Mouse (Mus musculus) left cerebral cortex, adult 2 months (tissue): ENCODE measurements around the gene AL731706.1. TPM values are rescaled to one million over a fixed set of nuclear protein-coding genes. Genes with fewer than 3 reads are reported as not detected.

Experiments used
- DNase-seq, 2 experiments: peaks; one replicate each; pipeline ENCODE4 v3.0.0; 2021 to 2022; ENCODE audit warnings: low spot score in 2 of 2, mixed read lengths in 1 of 2; ENCODE audit errors: extremely low spot score in 1 of 2
- H3K27ac ChIP-seq: fragments of 200-600 bp; 2 replicates; pipeline ENCODE4 v1.8.1; 2022
- H3K4me3 ChIP-seq: fragments of 200-600 bp; 2 replicates; pipeline ENCODE4 v1.8.1; 2022
- CTCF ChIP-seq: fragments of 200-600 bp; IDR thresholded peaks from 2 replicates; pipeline ENCODE4 v1.8.1; 2022; ENCODE audit warnings: antibody characterized with exemption, mild to moderate bottlenecking, moderate library complexity
- intact Hi-C: fragments of 180-260 bp; cut with DNase I; formaldehyde crosslinking; loops from one replicate; pipeline ENCODE4 v1.15.1; 2025
- total RNA-seq, 2 experiments: library from RNA; stranded (reverse); gene quantifications; 2 replicates each; pipeline ENCODE4 v1.2.3; 2021

Gene AL731706.1
- total RNA-seq, 2 experiments from 2014 or later: 18.4 to 22.8 TPM

DNA sequence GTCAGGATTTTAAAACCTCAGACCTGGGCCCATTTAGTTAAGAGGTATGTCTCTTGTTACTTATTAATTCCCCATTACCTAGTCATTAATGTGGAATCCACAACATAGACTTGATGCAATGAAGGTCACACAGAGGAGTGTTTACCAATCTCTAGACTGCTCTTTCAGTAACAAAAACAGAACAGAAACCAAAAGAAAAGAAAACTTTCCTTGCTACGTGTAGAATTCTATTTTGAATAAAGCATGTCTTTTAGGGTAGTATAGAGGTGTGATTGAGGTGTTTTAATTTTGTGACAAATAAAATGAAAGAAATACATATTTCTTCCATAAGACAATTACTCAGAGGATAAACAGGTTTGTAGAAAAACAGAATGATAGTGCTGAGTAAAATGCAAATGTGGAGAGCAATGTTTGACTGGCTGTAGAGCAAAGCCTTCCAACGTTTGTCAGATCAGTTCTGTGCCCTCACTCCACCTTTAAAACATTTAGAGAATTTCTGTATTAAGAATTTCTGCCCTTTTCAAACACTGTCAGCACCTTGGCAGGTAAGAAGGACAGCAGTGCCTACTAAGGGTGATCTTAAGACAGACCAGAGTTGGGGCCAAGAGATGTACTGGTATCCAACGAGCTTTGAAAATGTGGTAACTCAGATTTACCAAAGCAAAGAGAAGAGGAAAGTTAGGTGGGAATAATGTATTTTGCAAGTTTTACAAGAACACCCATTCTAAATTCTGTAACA lies 57.0 kb downstream of the AL731706.1 start:
- TF ChIP-seq CTCF: no peak
- Histone ChIP-seq H3K4me3 (no peak overlapping the region), H3K27ac (no peak overlapping the region)
- intact Hi-C loops: loop anchor here (2.0 to 10.0 kb wide), 2 partner anchors 239 to 345 kb away; no protein-coding TSS in a partner anchor
- no peak for DNase-seq

DNA sequence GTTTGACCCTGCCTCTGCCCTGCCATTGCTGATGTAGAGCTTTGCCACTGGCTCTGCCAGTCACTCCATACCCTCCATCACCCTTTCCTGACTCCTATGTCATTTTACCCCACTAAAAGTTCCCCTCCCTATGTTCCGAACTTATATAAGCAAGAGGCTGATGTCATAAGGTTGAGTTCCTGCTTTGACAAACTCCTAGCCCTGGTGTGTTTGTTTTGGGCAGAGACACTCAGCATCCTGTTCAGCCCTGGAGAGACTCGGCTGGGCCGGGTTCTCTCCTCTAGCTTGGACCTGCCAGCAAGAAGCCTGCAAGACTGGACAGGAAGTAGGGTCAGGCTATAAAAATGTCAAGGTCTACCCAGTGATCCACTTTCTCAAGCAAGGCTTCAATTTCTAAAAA lies 58.3 kb downstream of the AL731706.1 start:
- Histone ChIP-seq H3K27ac (no peak overlapping the region), H3K4me3 (no peak overlapping the region)
- DNase-seq: no peak
- TF ChIP-seq CTCF: no peak
- intact Hi-C loops: loop anchor here (10.0 kb wide), 1 partner anchor 238 kb away; no protein-coding TSS in a partner anchor

Other genes starting within 250 kb of the AL731706.1 start
- gene Snap25, start 177.9 kb downstream of the AL731706.1 start, total RNA-seq: 1,000 to 10,000 TPM; 3,053 to 3,248 TPM
- gene AL731706.2, start 5.7 kb downstream of the AL731706.1 start, total RNA-seq: 10 to 100 TPM in 1 of 2 experiments, 1 to 10 TPM in 1; 9.6 to 10.8 TPM
- gene Slx4ip, start 171 bp downstream of the AL731706.1 start, total RNA-seq: 1 to 10 TPM; 8.2 to 8.3 TPM
- gene Mkks, start within 50 bp of the AL731706.1 start, total RNA-seq: 10 to 100 TPM; 22.0 to 27.1 TPM
- 1 to 10 TPM; 5.2 to 6.7 TPM for gene Jag1, start 225.3 kb upstream of the AL731706.1 start, total RNA-seq